Mouse (Mus musculus) gastrocnemius, postnatal 25 days (tissue): ENCODE measurements around the gene Prrg3. TPM values are rescaled to one million over a fixed set of nuclear protein-coding genes. Genes with fewer than 3 reads are reported as not detected.

ENCODE experiments used
- total RNA-seq, 2 experiments: library from RNA; stranded (reverse); gene quantifications; 1 replicate in 1 of 2; 2 replicates in 1 of 2; pipeline ENCODE4 v1.2.3; 2021

Gene Prrg3
- total RNA-seq, 2 experiments from 2014 or later = 3.7 to 5.7 TPM

Other genes with a start within 250 kb of the Prrg3 start
- gene Vma21, start 146.7 kb upstream of the Prrg3 start, total RNA-seq = 10 to 100 TPM; 21.9 to 25.0 TPM
- not detected for gene Gm1141, start 41.6 kb upstream of the Prrg3 start, total RNA-seq
- gene Fate1, start 10.4 kb downstream of the Prrg3 start, total RNA-seq = not detected
- not detected for gene Cnga2, start 29.2 kb downstream of the Prrg3 start, total RNA-seq